Mouse (Mus musculus) stomach, embryonic 14.5 days (tissue): Measurements from ENCODE around the gene Tas2r144. TPM values are rescaled to one million over a fixed set of nuclear protein-coding genes. Genes with fewer than 3 reads are reported as not detected.

ENCODE experiments used
- ATAC-seq: fragments of 200-750 bp; cut with Nextera tagmentation; 2 replicates; pipeline ENCODE4 v1.8.0; 2017; ENCODE audit warnings: low read depth, moderate TSS enrichment; ENCODE audit not compliant: insufficient number of reproducible peaks, insufficient read depth, low FRiP score
- H3K27ac ChIP-seq: fragments of 300-500 bp; sonication (generic); 2 replicates; pipeline ENCODE4 v1.5.1; 2014; ENCODE audit warnings: mild to moderate bottlenecking, low read length, moderate library complexity, mixed read lengths
- H3K27me3 ChIP-seq: fragments of 300-500 bp; sonication (generic); 2 replicates; pipeline ENCODE4 v1.6.1; 2014; ENCODE audit warnings: low read length, control low read depth, mixed read lengths; ENCODE audit not compliant: control insufficient read depth, insufficient read depth
- H3K36me3 ChIP-seq: fragments of 300-500 bp; sonication (generic); 2 replicates; pipeline ENCODE4 v1.6.1; 2014; ENCODE audit warnings: mild to moderate bottlenecking, control low read depth, low read length, moderate library complexity, mixed read lengths; ENCODE audit not compliant: control insufficient read depth, insufficient read depth
- H3K4me1 ChIP-seq: fragments of 300-500 bp; sonication (generic); 2 replicates; pipeline ENCODE4 v1.6.1; 2014; ENCODE audit warnings: low read length, control low read depth, mixed read lengths; ENCODE audit not compliant: control insufficient read depth, insufficient read depth
- H3K4me2 ChIP-seq: fragments of 300-500 bp; sonication (generic); replicated peaks from 2 replicates; pipeline ENCODE4 v1.6.1; 2014; ENCODE audit warnings: low read depth, low read length, control low read depth
- H3K4me3 ChIP-seq: fragments of 300-500 bp; sonication (generic); 2 replicates; pipeline ENCODE4 v1.5.1; 2014; ENCODE audit warnings: low read depth, low read length, control low read depth
- H3K9ac ChIP-seq: fragments of 300-500 bp; sonication (generic); replicated peaks from 2 replicates; pipeline ENCODE4 v1.6.1; 2014; ENCODE audit warnings: low read depth, mild to moderate bottlenecking, control low read depth, low read length, moderate library complexity, mixed read lengths
- H3K9me3 ChIP-seq: fragments of 300-500 bp; sonication (generic); 2 replicates; pipeline ENCODE4 v1.6.1; 2016; ENCODE audit warnings: low read depth, low read length, control low read depth; ENCODE audit not compliant: control insufficient read depth
- WGBS: fragments of 180-500 bp; shearing (Covaris S2); extraction: QIAGEN DNeasy Blood & Tissue Kit; methylation state at CpG from one replicate; pipeline ENCODE4 v1.1.7; 2014; 5-methylcytosine and 5-hydroxymethylcytosine counted together
- polyA plus RNA-seq: library from polyadenylated mRNA; unstranded; fragments of >200 nt; fragmentation: Nextera tagmentation; extraction: Ambion mirVana; gene quantifications from 2 replicates; pipeline ENCODE4 v1.2.1, GENCODE M21; 2014

Tas2r144 gene
- not detected in 2 replicates for polyA plus RNA-seq

- no peak for ATAC-seq
- Histone ChIP-seq H3K27me3 (no peaks in the 10 kb centered on the region), H3K4me1 (no peaks in the 10 kb centered on the region), H3K9ac (no peak within 1 kb of the TSS), H3K36me3 (no peaks in the 10 kb centered on the region), H3K9me3 (no peaks in the 10 kb centered on the region), H3K27ac (no peak within 1 kb of the TSS), H3K4me3 (no peak within 1 kb of the TSS), H3K4me2 (no peak within 1 kb of the TSS)
- WGBS, result 85% methylated on average over 2 of the region's 2 CpGs
Observed at GRCm38 (mm10) chr6:42215028-42215427, at the start of gene Tas2r144. Gene Tas2r144, plus strand, starts transcription at chr6:42215328.

GRCm38 (mm10) chr6:42182462-42182861 lies 32.7 kb upstream of the Tas2r144 start:
- no peaks in the 10 kb centered on the region for H3K9me3 ChIP-seq
- 59% methylated on average over 1 of the region's 1 CpGs for WGBS
- H3K27me3 ChIP-seq, result no peaks in the 10 kb centered on the region
- H3K36me3 ChIP-seq, result no peaks in the 10 kb centered on the region
- no peak overlapping the region for H3K4me2 ChIP-seq
- no peaks in the 10 kb centered on the region for H3K4me1 ChIP-seq
- H3K4me3 ChIP-seq, result no peak overlapping the region
- H3K9ac ChIP-seq, result no peak overlapping the region
- no peak overlapping the region for H3K27ac ChIP-seq
- ATAC-seq, result no peak

- Histone ChIP-seq H3K27me3 (no peaks in the 10 kb centered on the region), H3K9me3 (no peaks in the 10 kb centered on the region), H3K27ac (no peak overlapping the region), H3K36me3 (no peaks in the 10 kb centered on the region), H3K4me2 (no peak overlapping the region), H3K4me3 (no peak overlapping the region), H3K4me1 (no peaks in the 10 kb centered on the region), H3K9ac (no peak overlapping the region)
- WGBS, result 47% methylated on average over 3 of the region's 3 CpGs
- no peak for ATAC-seq
Observed at GRCm38 (mm10) chr6:42186230-42186629, 28.9 kb upstream of the Tas2r144 start.

- no peak overlapping the region for H3K27ac ChIP-seq
- H3K27me3 ChIP-seq, result no peaks in the 10 kb centered on the region
- no peaks in the 10 kb centered on the region for H3K4me1 ChIP-seq
- H3K4me3 ChIP-seq, result no peak overlapping the region
- 15% methylated on average over 3 of the region's 3 CpGs for whole genome bisulfite sequencing
- H3K36me3 ChIP-seq, result no peaks in the 10 kb centered on the region
- no peak overlapping the region for H3K4me2 ChIP-seq
- H3K9me3 ChIP-seq, result no peaks in the 10 kb centered on the region
- no peak for ATAC-seq
- no peak overlapping the region for H3K9ac ChIP-seq
Observed at GRCm38 (mm10) chr6:42197710-42198109, 17.4 kb upstream of the Tas2r144 start.

GRCm38 (mm10) chr6:42199498-42199897 lies 15.6 kb upstream of the Tas2r144 start:
- H3K4me1 ChIP-seq, result no peaks in the 10 kb centered on the region
- WGBS, result 91% methylated on average over 1 of the region's 1 CpGs
- no peaks in the 10 kb centered on the region for H3K36me3 ChIP-seq
- no peak overlapping the region for H3K27ac ChIP-seq
- no peak for ATAC-seq
- no peak overlapping the region for H3K4me3 ChIP-seq
- no peaks in the 10 kb centered on the region for H3K27me3 ChIP-seq
- no peak overlapping the region for H3K9ac ChIP-seq
- no peak overlapping the region for H3K4me2 ChIP-seq
- H3K9me3 ChIP-seq, result no peaks in the 10 kb centered on the region

GRCm38 (mm10) chr6:42222286-42222685 lies 7.2 kb downstream of the Tas2r144 start:
- Histone ChIP-seq H3K36me3 (no peaks in the 10 kb centered on the region), H3K4me1 (no peaks in the 10 kb centered on the region), H3K4me3 (no peak overlapping the region), H3K9ac (no peak overlapping the region), H3K4me2 (no peak overlapping the region), H3K27ac (no peak overlapping the region), H3K27me3 (no peaks in the 10 kb centered on the region), H3K9me3 (no peaks in the 10 kb centered on the region)
- 44% methylated on average over 3 of the region's 3 CpGs for WGBS
- no peak for ATAC-seq

GRCm38 (mm10) chr6:42225046-42225445 lies 9.9 kb downstream of the Tas2r144 start:
- Histone ChIP-seq H3K9me3 (no peaks in the 10 kb centered on the region), H3K4me3 (no peak overlapping the region), H3K27me3 (no peaks in the 10 kb centered on the region), H3K36me3 (no peaks in the 10 kb centered on the region), H3K4me1 (no peaks in the 10 kb centered on the region), H3K9ac (no peak overlapping the region), H3K4me2 (no peak overlapping the region), H3K27ac (no peak overlapping the region)
- no peak for ATAC-seq
- 76% methylated on average over 4 of the region's 4 CpGs for WGBS

GRCm38 (mm10) chr6:42227240-42228101 lies 12.3 kb downstream of the Tas2r144 start:
- H3K27me3 ChIP-seq, result no peaks in the 10 kb centered on the region
- no peak overlapping the region for H3K27ac ChIP-seq
- 30% methylated on average over 17 of the region's 17 CpGs for WGBS
- ATAC-seq, result no peak
- no peaks in the 10 kb centered on the region for H3K4me1 ChIP-seq
- H3K4me2 ChIP-seq, result no peak overlapping the region
- no peak overlapping the region for H3K9ac ChIP-seq
- H3K9me3 ChIP-seq, result no peaks in the 10 kb centered on the region
- H3K36me3 ChIP-seq, result no peaks in the 10 kb centered on the region
- no peak overlapping the region for H3K4me3 ChIP-seq

- no peak for ATAC-seq
- Histone ChIP-seq H3K9me3 (no peaks in the 10 kb centered on the region), H3K36me3 (no peaks in the 10 kb centered on the region), H3K4me3 (no peak overlapping the region), H3K27me3 (no peaks in the 10 kb centered on the region), H3K27ac (no peak overlapping the region), H3K4me1 (no peaks in the 10 kb centered on the region), H3K4me2 (no peak overlapping the region), H3K9ac (no peak overlapping the region)
- 60% methylated on average over 4 of the region's 4 CpGs for WGBS
Observed at GRCm38 (mm10) chr6:42229610-42230009, 14.5 kb downstream of the Tas2r144 start.
